Mouse (Mus musculus) retina, embryonic 14.5 days (tissue): ENCODE measurements around the gene Clstn2.
A peak's percentile ranks its signal among the peaks of the same experiment; 100 is the strongest.

Experiments
- DNase-seq: peaks from one replicate; pipeline ENCODE4 v3.0.0-alpha.2; 2015; ENCODE audit warnings: low spot score

The Clstn2 gene

GRCm38 (mm10) chr9:97950378-97951006 is 82.5 kb downstream of the Clstn2 start:
- no peak for DNase-seq

- no peak for DNase-seq
Observed at GRCm38 (mm10) chr9:97919326-97919725, 113.7 kb downstream of the Clstn2 start.

GRCm38 (mm10) chr9:97891415-97891814 is 141.6 kb downstream of the Clstn2 start:
- no peak for DNase-seq

- no peak for DNase-seq
Observed at GRCm38 (mm10) chr9:97883336-97883735, 149.6 kb downstream of the Clstn2 start.

GRCm38 (mm10) chr9:97867013-97867700 is 165.8 kb downstream of the Clstn2 start:
- DNase-seq = no peak

- no peak for DNase-seq
Observed at GRCm38 (mm10) chr9:97852859-97853258, 180.1 kb downstream of the Clstn2 start.

GRCm38 (mm10) chr9:97847873-97848838 is 184.8 kb downstream of the Clstn2 start:
- DNase-seq = no peak

GRCm38 (mm10) chr9:97842054-97842453 is 190.9 kb downstream of the Clstn2 start:
- DNase-seq = no peak

GRCm38 (mm10) chr9:97831216-97831615 is 201.8 kb downstream of the Clstn2 start:
- DNase-seq = no peak

GRCm38 (mm10) chr9:97829919-97830318 is 203.1 kb downstream of the Clstn2 start:
- no peak for DNase-seq

- DNase-seq = peak; percentile 37
Observed at GRCm38 (mm10) chr9:97827689-97828088, 205.3 kb downstream of the Clstn2 start.

- DNase-seq = no peak
Observed at GRCm38 (mm10) chr9:97826077-97826947, 206.7 kb downstream of the Clstn2 start.

- DNase-seq = no peak
Observed at GRCm38 (mm10) chr9:97817116-97817515, 215.9 kb downstream of the Clstn2 start.

- DNase-seq = no peak
Observed at GRCm38 (mm10) chr9:97816143-97816805, 216.7 kb downstream of the Clstn2 start.

GRCm38 (mm10) chr9:97813157-97813556 is 219.8 kb downstream of the Clstn2 start:
- DNase-seq = no peak

GRCm38 (mm10) chr9:97807031-97807430 is 225.9 kb downstream of the Clstn2 start:
- DNase-seq = no peak

- no peak for DNase-seq
Observed at GRCm38 (mm10) chr9:97793661-97794060, 239.3 kb downstream of the Clstn2 start.

GRCm38 (mm10) chr9:97788151-97788670 is 244.8 kb downstream of the Clstn2 start:
- no peak for DNase-seq

- DNase-seq = no peak
Observed at GRCm38 (mm10) chr9:97780032-97780616, 252.9 kb downstream of the Clstn2 start.

GRCm38 (mm10) chr9:97775770-97776169 is 257.2 kb downstream of the Clstn2 start:
- DNase-seq = no peak
